Mouse (Mus musculus) thymus, adult 2 months (tissue): ENCODE data around the gene Aoah.

Experiments used
- CTCF ChIP-seq: fragments of 200-500 bp; IDR thresholded peaks from 2 replicates; pipeline ENCODE4 v1.5.1; 2012; ENCODE audit warnings: mild to moderate bottlenecking, control low read depth, low read length, moderate library complexity, borderline replicate concordance; ENCODE audit not compliant: control insufficient read depth, poor library complexity, insufficient read depth; ENCODE audit errors: extremely low read depth
- POLR2A ChIP-seq: fragments of 200-500 bp; IDR thresholded peaks from 2 replicates; pipeline ENCODE4 v1.6.1; 2012; ENCODE audit warnings: mild to moderate bottlenecking, low read length, control low read depth, moderate library complexity; ENCODE audit not compliant: control insufficient read depth, poor library complexity, insufficient read depth; ENCODE audit errors: extremely low read depth

GRCm38 (mm10) chr13:20905195-20905594, 111.3 kb downstream of the Aoah start:
- TF ChIP-seq CTCF (no peak), POLR2A (no peak)
